Mouse (Mus musculus) heart, embryonic 10.5 days (tissue): Measurements from ENCODE around the gene Gm20388. TPM values are rescaled to one million over a fixed set of nuclear protein-coding genes. Genes with fewer than 3 reads are reported as not detected.

Experiments
- DNase-seq: peaks from one replicate; pipeline ENCODE4 v3.0.0-alpha.2; 2017; ENCODE audit warnings: low spot score
- H3K27ac ChIP-seq: fragments of 300-500 bp; sonication (generic); 2 replicates; pipeline ENCODE4 v1.5.1; 2016; ENCODE audit warnings: mild to moderate bottlenecking
- H3K27me3 ChIP-seq: fragments of 300-500 bp; sonication (generic); 2 replicates; pipeline ENCODE4 v1.6.1; 2016; ENCODE audit warnings: mild to moderate bottlenecking; ENCODE audit not compliant: poor library complexity, insufficient read depth, severe bottlenecking
- H3K36me3 ChIP-seq: fragments of 300-500 bp; sonication (generic); 2 replicates; pipeline ENCODE4 v1.6.1; 2016; ENCODE audit warnings: mild to moderate bottlenecking, moderate library complexity
- H3K4me1 ChIP-seq: fragments of 300-500 bp; sonication (generic); 2 replicates; pipeline ENCODE4 v1.6.1; 2016; ENCODE audit warnings: mild to moderate bottlenecking
- H3K4me3 ChIP-seq: fragments of 300-500 bp; sonication (generic); 2 replicates; pipeline ENCODE4 v1.5.1; 2016; ENCODE audit warnings: mild to moderate bottlenecking, moderate library complexity
- H3K9me3 ChIP-seq: fragments of 300-500 bp; sonication (generic); 2 replicates; pipeline ENCODE4 v1.6.1; 2016; ENCODE audit warnings: mild to moderate bottlenecking, moderate library complexity
- WGBS: fragments of 180-500 bp; shearing (Covaris S2); methylation state at CpG from one replicate; pipeline ENCODE4 v1.1.7; 2016; 5-methylcytosine and 5-hydroxymethylcytosine counted together
- polyA plus RNA-seq: library from polyadenylated mRNA; unstranded; fragments of >200 nt; fragmentation: Nextera tagmentation; extraction: Ambion mirVana; gene quantifications from 2 replicates; pipeline ENCODE4 v1.2.1, GENCODE M21; 2016

The Gm20388 gene
- polyA plus RNA-seq, 1 experiment from 2014 or later: 4.5 TPM

- H3K9me3 ChIP-seq: no peaks in the 10 kb centered on the region
- under 1% methylated on average over 25 of the region's 25 CpGs for WGBS
- peak; percentile 93 for DNase-seq
- H3K4me1 ChIP-seq: peaks cover 44% of the 10 kb centered on the region
- peak within 1 kb of the TSS; percentile 89 for H3K27ac ChIP-seq
- H3K36me3 ChIP-seq: peaks cover 6% of the 10 kb centered on the region; the same call in 1 of the 2 replicates
- peaks cover 92% of the 10 kb centered on the region for H3K27me3 ChIP-seq
- peak within 1 kb of the TSS; percentile 78 for H3K4me3 ChIP-seq
Observed at GRCm38 (mm10) chr8:121115948-121116347, 1205.3 kb downstream of the Gm20388 start, which contains the start of gene Foxc2. Foxc2 (plus strand) TSS chr8:121116171.

- H3K4me1 ChIP-seq: peaks cover 49% of the 10 kb centered on the region
- H3K27ac ChIP-seq: peak overlapping the region; percentile 89
- H3K27me3 ChIP-seq: peaks cover 94% of the 10 kb centered on the region
- no peaks in the 10 kb centered on the region for H3K9me3 ChIP-seq
- DNase-seq: peak; percentile 78
- peaks cover 9% of the 10 kb centered on the region; the same call in 1 of the 2 replicates for H3K36me3 ChIP-seq
- under 1% methylated on average over 55 of the region's 55 CpGs for WGBS
- H3K4me3 ChIP-seq: peak overlapping the region; percentile 78
Observed at GRCm38 (mm10) chr8:121116591-121117185, 1206.0 kb downstream of the Gm20388 start.

GRCm38 (mm10) chr8:121117186-121117651, 1206.6 kb downstream of the Gm20388 start:
- H3K27me3 ChIP-seq: peaks cover 96% of the 10 kb centered on the region
- no peaks in the 10 kb centered on the region for H3K9me3 ChIP-seq
- 1% methylated on average over 62 of the region's 62 CpGs for WGBS
- DNase-seq: peak; percentile 78
- peak overlapping the region; percentile 78 for H3K4me3 ChIP-seq
- H3K36me3 ChIP-seq: peaks cover 10% of the 10 kb centered on the region; the same call in 1 of the 2 replicates
- peaks cover 54% of the 10 kb centered on the region for H3K4me1 ChIP-seq
- H3K27ac ChIP-seq: peak overlapping the region; percentile 89

GRCm38 (mm10) chr8:121117906-121118305, 1207.3 kb downstream of the Gm20388 start:
- Histone ChIP-seq H3K4me3 (peak overlapping the region; percentile 78), H3K36me3 (peaks cover 16% of the 10 kb centered on the region; the same call in 1 of the 2 replicates), H3K9me3 (no peaks in the 10 kb centered on the region), H3K27me3 (peaks cover 96% of the 10 kb centered on the region), H3K27ac (peak overlapping the region; percentile 89), H3K4me1 (peaks cover 60% of the 10 kb centered on the region)
- WGBS: under 1% methylated on average over 28 of the region's 28 CpGs
- DNase-seq: peak; percentile 77

- peak; percentile 73 for DNase-seq
- Histone ChIP-seq H3K27me3 (peaks cover 100% of the 10 kb centered on the region), H3K4me1 (peaks cover 53% of the 10 kb centered on the region), H3K4me3 (peak overlapping the region; percentile 78), H3K36me3 (peaks cover 21% of the 10 kb centered on the region; the same call in 1 of the 2 replicates), H3K9me3 (no peaks in the 10 kb centered on the region), H3K27ac (peak overlapping the region; percentile 63; the same call in 1 of the 2 replicates)
- WGBS: 2% methylated on average over 18 of the region's 18 CpGs
Observed at GRCm38 (mm10) chr8:121118634-121119420, 1208.2 kb downstream of the Gm20388 start.

- WGBS: 12% methylated on average over 12 of the region's 12 CpGs
- Histone ChIP-seq H3K36me3 (peaks cover 21% of the 10 kb centered on the region; the same call in 1 of the 2 replicates), H3K4me3 (peak overlapping the region; percentile 78), H3K27ac (peak overlapping the region; percentile 63), H3K4me1 (peaks cover 57% of the 10 kb centered on the region), H3K27me3 (peaks cover 100% of the 10 kb centered on the region), H3K9me3 (no peaks in the 10 kb centered on the region)
- DNase-seq: peak; percentile 70
Observed at GRCm38 (mm10) chr8:121119635-121120455, 1209.2 kb downstream of the Gm20388 start.

- H3K9me3 ChIP-seq: no peaks in the 10 kb centered on the region
- H3K4me1 ChIP-seq: peaks cover 59% of the 10 kb centered on the region
- WGBS: 20% methylated on average over 17 of the region's 17 CpGs
- peaks cover 100% of the 10 kb centered on the region for H3K27me3 ChIP-seq
- peak overlapping the region; percentile 78 for H3K4me3 ChIP-seq
- H3K27ac ChIP-seq: peak overlapping the region; percentile 63
- peaks cover 21% of the 10 kb centered on the region; the same call in 1 of the 2 replicates for H3K36me3 ChIP-seq
- peak; percentile 68 for DNase-seq
Observed at GRCm38 (mm10) chr8:121120456-121121419, 1210.1 kb downstream of the Gm20388 start.

GRCm38 (mm10) chr8:121121704-121122103, 1211.1 kb downstream of the Gm20388 start:
- 36% methylated on average over 8 of the region's 8 CpGs for WGBS
- no peak overlapping the region; the same call in 1 of the 2 replicates for H3K27ac ChIP-seq
- H3K9me3 ChIP-seq: no peaks in the 10 kb centered on the region
- no peak for DNase-seq
- peak overlapping the region; percentile 78; the same call in 1 of the 2 replicates for H3K4me3 ChIP-seq
- H3K4me1 ChIP-seq: peaks cover 61% of the 10 kb centered on the region
- peaks cover 21% of the 10 kb centered on the region; the same call in 1 of the 2 replicates for H3K36me3 ChIP-seq
- peaks cover 100% of the 10 kb centered on the region for H3K27me3 ChIP-seq

GRCm38 (mm10) chr8:121122368-121122767, 1211.7 kb downstream of the Gm20388 start:
- H3K4me1 ChIP-seq: peaks cover 60% of the 10 kb centered on the region
- H3K4me3 ChIP-seq: no peak overlapping the region
- H3K27me3 ChIP-seq: peaks cover 100% of the 10 kb centered on the region
- no peak for DNase-seq
- no peak overlapping the region for H3K27ac ChIP-seq
- 17% methylated on average over 7 of the region's 7 CpGs for WGBS
- no peaks in the 10 kb centered on the region for H3K9me3 ChIP-seq
- peaks cover 20% of the 10 kb centered on the region; the same call in 1 of the 2 replicates for H3K36me3 ChIP-seq

- H3K4me3 ChIP-seq: no peak overlapping the region
- H3K36me3 ChIP-seq: peaks cover 15% of the 10 kb centered on the region; the same call in 1 of the 2 replicates
- no peaks in the 10 kb centered on the region for H3K9me3 ChIP-seq
- no peak overlapping the region for H3K27ac ChIP-seq
- no peak for DNase-seq
- H3K4me1 ChIP-seq: peaks cover 60% of the 10 kb centered on the region
- H3K27me3 ChIP-seq: peaks cover 100% of the 10 kb centered on the region
- WGBS: 69% methylated on average over 2 of the region's 2 CpGs
Observed at GRCm38 (mm10) chr8:121123113-121123512, 1212.5 kb downstream of the Gm20388 start.

GRCm38 (mm10) chr8:121124547-121125239, 1214.1 kb downstream of the Gm20388 start:
- no peak for DNase-seq
- H3K4me3 ChIP-seq: peak overlapping the region; percentile 57
- peaks cover 74% of the 10 kb centered on the region for H3K4me1 ChIP-seq
- WGBS: 5% methylated on average over 17 of the region's 17 CpGs
- H3K36me3 ChIP-seq: peaks cover 15% of the 10 kb centered on the region; the same call in 1 of the 2 replicates
- H3K27me3 ChIP-seq: peaks cover 100% of the 10 kb centered on the region
- peak overlapping the region; percentile 54 for H3K27ac ChIP-seq
- H3K9me3 ChIP-seq: no peaks in the 10 kb centered on the region
